Mouse (Mus musculus) heart, postnatal 0 days (tissue): ENCODE measurements around the gene Tmem8b.

ENCODE experiments used
- CTCF ChIP-seq: IDR thresholded peaks from 2 replicates; pipeline ENCODE4 v1.5.1; 2016; ENCODE audit warnings: antibody characterized with exemption, control low read depth, low read depth
- EP300 ChIP-seq: IDR thresholded peaks from 2 replicates; pipeline ENCODE4 v1.6.1; 2016; ENCODE audit warnings: antibody characterized with exemption, low read depth

DNA sequence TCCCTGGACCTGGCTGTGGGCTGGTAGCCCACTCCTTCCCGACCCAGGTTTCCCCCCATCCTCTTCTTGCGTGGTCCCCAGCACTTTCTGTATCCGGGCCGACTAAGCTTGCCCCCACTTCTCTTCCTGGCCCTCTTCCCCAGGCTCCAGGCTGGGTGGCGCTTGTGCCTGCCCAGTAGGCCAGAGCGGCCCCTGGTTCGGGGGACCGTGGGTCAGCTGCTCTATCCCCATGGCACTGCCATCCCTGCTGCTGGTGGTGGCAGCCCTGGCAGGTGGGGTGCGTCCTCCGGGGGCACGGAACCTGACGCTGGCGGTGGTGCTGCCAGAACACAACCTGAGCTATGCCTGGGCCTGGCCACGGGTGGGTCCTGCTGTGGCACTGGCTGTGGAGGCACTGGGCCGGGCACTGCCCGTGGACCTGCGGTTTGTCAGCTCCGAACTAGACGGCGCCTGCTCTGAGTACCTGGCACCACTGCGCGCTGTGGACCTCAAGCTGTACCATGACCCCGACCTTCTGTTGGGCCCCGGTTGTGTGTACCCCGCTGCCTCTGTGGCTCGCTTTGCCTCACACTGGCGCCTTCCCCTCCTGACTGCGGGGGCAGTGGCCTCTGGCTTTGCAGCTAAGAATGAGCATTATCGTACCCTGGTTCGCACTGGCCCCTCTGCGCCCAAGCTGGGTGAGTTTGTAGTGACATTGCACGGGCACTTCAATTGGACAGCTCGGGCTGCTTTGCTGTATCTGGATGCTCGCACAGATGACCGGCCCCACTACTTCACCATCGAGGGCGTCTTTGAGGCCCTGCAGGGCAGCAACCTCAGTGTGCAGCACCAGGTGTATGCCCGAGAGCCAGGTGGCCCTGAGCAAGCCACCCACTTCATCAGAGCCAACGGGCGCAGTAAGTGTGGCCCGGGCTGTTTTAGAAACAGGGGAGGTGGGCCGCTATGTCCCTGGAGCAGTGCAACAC lies 36.5 kb upstream of the Tmem8b start:
- no peak for TF ChIP-seq CTCF
- no peak for TF ChIP-seq EP300
